Mouse (Mus musculus) spleen, embryonic (tissue): ENCODE results near the gene Klk15.
"Not testable (repeated sequence)": the region's sequence is repeated elsewhere in the genome, so short reads cannot be mapped to it uniquely, and the experiment has no call there.

Experiments
- CTCF ChIA-PET: fragments of 350-600 bp; sonication (Branson Sonifier 250); formaldehyde crosslinking; loops from one replicate; lab custom pipeline; 2022; lab: Charles Lee

Klk15 gene

DNA sequence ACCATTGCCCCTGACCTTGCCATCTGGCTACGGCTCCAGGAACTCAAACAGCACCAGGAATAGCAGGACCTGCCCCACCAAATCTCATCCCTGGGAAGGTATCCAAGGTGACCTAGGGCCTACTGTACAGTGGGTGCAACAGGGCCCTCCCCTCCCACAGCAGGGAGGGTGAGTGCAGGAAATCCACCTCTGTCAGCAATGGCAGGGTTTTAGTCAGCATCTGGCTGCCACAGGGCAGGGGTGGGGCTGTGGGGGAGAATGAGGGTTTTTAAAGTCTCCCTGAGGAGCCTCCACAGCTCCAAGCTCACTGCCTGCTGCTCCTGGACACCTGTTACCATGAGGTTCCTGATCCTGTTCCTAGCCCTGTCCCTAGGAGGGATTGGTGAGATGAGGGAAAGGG, 42.2 kb downstream of the Klk15 start, which contains the start of gene Klk1b9:
Gene Klk1b9 (plus strand): TSS at position 301 of the 400 bp plus-strand sequence.
- CTCF ChIA-PET = not testable (repeated sequence)

GRCm38 (mm10) chr7:43985657-43986056, 52.1 kb downstream of the Klk15 start:
- CTCF ChIA-PET = no interaction called here
